Mouse (Mus musculus) A20 (cell line): Measurements from ENCODE around the gene Zdhhc15.
"Not testable (repeated sequence)": the region's sequence is repeated elsewhere in the genome, so short reads cannot be mapped to it uniquely, and the experiment has no call there.

Experiments
- DNase-seq: peaks from one replicate; pipeline ENCODE4 v3.0.0-alpha.2; 2011; ENCODE audit warnings: low read depth, low spot score

Zdhhc15 gene

DNA sequence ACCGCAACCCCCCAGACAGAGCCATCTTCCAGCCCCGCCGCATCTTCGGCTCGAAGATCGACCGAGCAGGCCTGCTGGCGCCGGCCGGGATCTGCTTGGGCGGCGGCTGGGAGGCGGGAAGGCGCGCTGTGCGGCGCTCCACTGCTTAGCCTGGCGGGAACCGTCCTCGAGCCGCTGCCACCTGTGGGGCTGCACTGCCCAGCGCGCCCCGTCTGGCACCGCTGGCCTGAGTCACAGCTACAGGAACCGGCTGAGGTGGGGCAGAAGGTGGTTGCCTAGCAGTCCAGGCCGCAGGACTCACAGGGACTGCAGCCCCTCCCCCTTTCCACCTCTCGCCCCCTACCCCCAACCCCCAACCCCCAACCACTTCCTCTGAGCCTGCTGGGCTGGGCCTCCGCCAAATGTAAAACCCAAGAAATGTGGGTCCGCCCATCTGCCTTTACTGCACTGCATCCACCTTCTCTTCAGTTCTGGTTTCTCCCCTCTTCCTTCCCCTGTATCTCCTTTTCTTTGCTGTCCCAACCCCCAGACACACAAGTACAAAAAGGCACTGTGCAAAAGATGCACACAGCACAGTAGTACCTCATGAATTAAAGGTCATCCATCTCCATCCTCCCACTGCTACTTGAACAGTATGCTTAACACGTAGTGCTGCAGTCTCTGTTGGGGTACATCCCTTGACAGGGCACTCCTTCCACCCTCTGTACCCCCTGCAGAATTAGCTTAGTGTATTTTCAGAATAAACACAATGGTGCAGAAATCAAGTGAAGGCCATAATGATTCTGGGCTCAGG, at the start of gene Zdhhc15:
TSS of gene Zdhhc15 (minus strand) at position 308 of the 793 bp plus-strand sequence.
- no peak for DNase-seq

DNA sequence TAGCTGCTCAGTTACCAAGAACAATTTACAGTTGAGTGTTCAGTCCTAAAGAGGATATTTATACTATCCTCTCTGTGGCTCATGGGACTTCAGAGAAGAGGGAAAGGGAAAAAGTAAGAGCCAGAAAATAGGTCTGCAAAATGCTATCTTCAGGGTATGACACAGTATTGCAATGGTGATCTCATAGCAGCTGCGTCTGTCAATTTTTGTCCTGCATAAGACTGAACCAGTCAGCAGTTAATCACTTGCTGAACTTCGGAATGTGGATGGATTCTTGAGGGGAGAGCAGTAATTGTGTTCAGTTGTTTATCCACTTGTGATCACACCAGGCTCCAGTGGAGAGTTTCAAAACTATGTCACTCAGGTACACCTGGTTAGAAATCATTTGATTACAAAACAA, 37.1 kb upstream of the Zdhhc15 start:
- DNase-seq, result no peak

- no peak for DNase-seq
Observed at GRCm38 (mm10) chrX:104669850-104670756, 761 bp downstream of the Zdhhc15 start.

- DNase-seq, result no peak
Observed at GRCm38 (mm10) chrX:104656976-104657375, 13.9 kb downstream of the Zdhhc15 start.

GRCm38 (mm10) chrX:104612531-104612930, 58.3 kb downstream of the Zdhhc15 start:
- no peak for DNase-seq

GRCm38 (mm10) chrX:104603738-104604430, 67.0 kb downstream of the Zdhhc15 start:
- not testable (repeated sequence) for DNase-seq

GRCm38 (mm10) chrX:104602168-104602859, 68.5 kb downstream of the Zdhhc15 start:
- DNase-seq, result not testable (repeated sequence)

DNA sequence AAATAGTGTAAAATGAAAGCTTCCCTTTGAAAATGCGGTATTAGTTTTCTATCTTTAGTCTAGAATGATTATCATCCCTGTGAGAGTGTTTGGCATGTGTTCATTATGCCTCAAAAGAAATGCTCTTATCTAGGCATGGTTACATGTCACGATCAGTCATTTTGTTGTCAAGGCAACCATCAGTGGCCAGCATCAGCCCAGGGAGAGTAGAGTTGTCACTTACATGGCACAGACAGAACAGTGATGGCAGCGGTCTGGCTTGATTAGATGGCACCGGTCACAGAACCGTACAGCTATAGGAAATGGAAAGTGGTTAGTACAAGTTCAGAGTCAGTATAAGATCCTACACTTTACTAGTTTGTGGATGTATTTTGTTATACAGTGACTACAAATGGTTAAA, 96.9 kb downstream of the Zdhhc15 start:
- DNase-seq, result no peak

DNA sequence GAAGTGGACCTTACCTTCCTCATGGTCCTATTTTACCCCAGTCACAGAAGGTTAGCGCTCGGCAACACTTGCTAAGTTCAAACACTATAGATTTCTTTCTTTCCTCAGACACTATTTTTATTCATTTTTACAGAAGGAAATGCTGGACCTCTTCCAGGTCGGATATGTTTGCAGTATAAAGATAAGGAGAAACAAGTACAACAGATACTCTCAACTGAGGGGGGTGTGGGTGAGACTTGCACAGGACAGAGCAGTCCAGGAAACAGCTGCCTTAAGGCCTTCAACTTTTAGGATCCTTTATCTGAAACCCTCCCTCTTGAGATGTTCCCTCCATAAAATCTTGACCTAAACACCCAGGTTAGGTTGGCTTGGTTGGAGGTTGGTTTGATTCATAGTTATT, 103.4 kb downstream of the Zdhhc15 start:
- DNase-seq, result no peak

DNA sequence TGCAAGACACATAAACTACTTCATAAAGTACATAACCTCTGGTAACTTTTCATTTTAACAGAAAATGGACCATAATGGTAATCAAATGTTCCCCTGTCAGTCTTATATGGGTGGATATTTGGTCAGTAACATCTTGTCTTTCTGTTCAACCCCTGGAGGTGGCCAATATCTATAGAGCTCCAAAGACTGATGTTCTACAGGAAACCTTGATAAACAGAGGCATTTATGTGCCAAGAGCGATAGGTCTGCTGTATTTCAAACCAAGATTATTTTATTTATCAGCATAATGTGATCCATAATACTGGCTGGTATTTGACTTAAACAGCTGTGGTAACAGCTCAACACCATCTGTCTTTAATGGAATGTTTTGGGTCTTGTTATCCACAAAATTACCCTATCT, 125.6 kb downstream of the Zdhhc15 start:
- DNase-seq, result no peak

GRCm38 (mm10) chrX:104543919-104544595, 126.8 kb downstream of the Zdhhc15 start:
- no peak for DNase-seq

- no peak for DNase-seq
Observed at GRCm38 (mm10) chrX:104542635-104543034, 128.2 kb downstream of the Zdhhc15 start.

GRCm38 (mm10) chrX:104501765-104502164, 169.1 kb downstream of the Zdhhc15 start:
- DNase-seq, result no peak

GRCm38 (mm10) chrX:104489626-104490355, 181.1 kb downstream of the Zdhhc15 start:
- DNase-seq, result peak; percentile 8

GRCm38 (mm10) chrX:104488870-104489467, 181.9 kb downstream of the Zdhhc15 start:
- DNase-seq, result peak; percentile 77

- peak; percentile 45 for DNase-seq
Observed at GRCm38 (mm10) chrX:104488036-104488435, 182.8 kb downstream of the Zdhhc15 start.
